32 mouse cellular contexts compared by ENCODE assay signal in genomic region chr8:45274317-45274716, GRCm38 (mm10). TPM values are rescaled to one million over a fixed set of nuclear protein-coding genes. Genes with fewer than 3 reads are reported as not detected.
DNase-seq lines count a peak whose midpoint lies in the region; ATAC-seq lines count a peak whose summit lies in the region.
"Had no signal": no experiment of that assay in that cellular context is flagged by ENCODE, and none has a peak within 500 bp of the region (broad histone marks: within the 10 kb centered on the region; RNA-seq: fewer than 3 reads in every experiment).

No protein-coding gene starts in this region.

- H3K4me3 ChIP-seq in forebrain, embryonic 15.5 days = no peak overlapping the region
- H3K4me3 ChIP-seq in forebrain, embryonic 13.5 days = no peak overlapping the region
- H3K4me3 ChIP-seq in hindbrain, embryonic 16.5 days (ENCODE audit: low read length) = no peak overlapping the region
- no peak overlapping the region for H3K4me3 ChIP-seq in hindbrain, embryonic 12.5 days
- H3K4me3 ChIP-seq: heart, embryonic 12.5 days; heart, embryonic 15.5 days; hindbrain, embryonic 10.5 days had no signal

- H3K27me3 ChIP-seq in forebrain, embryonic 15.5 days = no peaks in the 10 kb centered on the region
- H3K27me3 ChIP-seq in forebrain, embryonic 13.5 days = no peaks in the 10 kb centered on the region
- no peaks in the 10 kb centered on the region for H3K27me3 ChIP-seq in hindbrain, embryonic 16.5 days (replicated peaks; ENCODE audit: control insufficient read depth, insufficient read depth, low read length)
- no peaks in the 10 kb centered on the region for H3K27me3 ChIP-seq in hindbrain, embryonic 12.5 days
- H3K27me3 ChIP-seq: CH12.LX; heart, embryonic 12.5 days; heart, embryonic 15.5 days had no signal

- H3K4me2 ChIP-seq in forebrain, embryonic 15.5 days (replicated peaks) = no peak overlapping the region
- no peak overlapping the region for H3K4me2 ChIP-seq in forebrain, embryonic 13.5 days
- H3K4me2 ChIP-seq in hindbrain, embryonic 16.5 days (ENCODE audit: low read length) = no peak overlapping the region
- H3K4me2 ChIP-seq in hindbrain, embryonic 12.5 days (replicated peaks) = no peak overlapping the region
- H3K4me2 ChIP-seq: heart, embryonic 12.5 days; heart, embryonic 15.5 days; hindbrain, embryonic 14.5 days had no signal

- ATAC-seq in forebrain, embryonic 15.5 days (replicated peaks) = peak; percentile 57; the same call in 1 of the 2 replicates
- ATAC-seq in forebrain, embryonic 13.5 days = no peak
- peak; percentile 65; the same call in 1 of the 2 replicates for ATAC-seq in hindbrain, embryonic 16.5 days
- ATAC-seq in hindbrain, embryonic 12.5 days (ENCODE audit: low FRiP score) = no peak
- ATAC-seq: intestine, postnatal 0 days; Patski had no signal

- H3K9me3 ChIP-seq in forebrain, embryonic 15.5 days = no peaks in the 10 kb centered on the region
- H3K9me3 ChIP-seq in forebrain, embryonic 13.5 days (replicated peaks) = no peaks in the 10 kb centered on the region
- no peaks in the 10 kb centered on the region for H3K9me3 ChIP-seq in hindbrain, embryonic 16.5 days (ENCODE audit: control insufficient read depth, low read length)
- no peaks in the 10 kb centered on the region for H3K9me3 ChIP-seq in hindbrain, embryonic 12.5 days (replicated peaks)
- H3K9me3 ChIP-seq: heart, embryonic 12.5 days; heart, embryonic 15.5 days; hindbrain, embryonic 10.5 days had no signal

- H3K36me3 ChIP-seq in forebrain, embryonic 15.5 days = no peaks in the 10 kb centered on the region
- H3K36me3 ChIP-seq in forebrain, embryonic 13.5 days (ENCODE audit: poor library complexity, severe bottlenecking) = no peaks in the 10 kb centered on the region
- H3K36me3 ChIP-seq in hindbrain, embryonic 16.5 days (ENCODE audit: control insufficient read depth, insufficient read depth, low read length) = no peaks in the 10 kb centered on the region
- no peaks in the 10 kb centered on the region for H3K36me3 ChIP-seq in hindbrain, embryonic 12.5 days
- H3K36me3 ChIP-seq: G1E; heart, embryonic 12.5 days; heart, embryonic 15.5 days; hindbrain, embryonic 10.5 days had no signal

- H3K4me1 ChIP-seq in forebrain, embryonic 15.5 days = no peaks in the 10 kb centered on the region
- no peaks in the 10 kb centered on the region for H3K4me1 ChIP-seq in forebrain, embryonic 13.5 days
- no peaks in the 10 kb centered on the region for H3K4me1 ChIP-seq in hindbrain, embryonic 16.5 days (ENCODE audit: control insufficient read depth, insufficient read depth, low read depth, low read length)
- no peaks in the 10 kb centered on the region for H3K4me1 ChIP-seq in hindbrain, embryonic 12.5 days
- H3K4me1 ChIP-seq: heart, embryonic 12.5 days; heart, embryonic 15.5 days; hindbrain, embryonic 10.5 days had no signal

- H3K27ac ChIP-seq in forebrain, embryonic 15.5 days (replicated peaks) = no peak overlapping the region
- no peak overlapping the region for H3K27ac ChIP-seq in forebrain, embryonic 13.5 days
- H3K27ac ChIP-seq in hindbrain, embryonic 16.5 days (ENCODE audit: low read depth, low read length) = no peak overlapping the region
- no peak overlapping the region for H3K27ac ChIP-seq in hindbrain, embryonic 12.5 days
- H3K27ac ChIP-seq: heart, embryonic 15.5 days; hindbrain, embryonic 10.5 days; hindbrain, embryonic 14.5 days had no signal

- no peak overlapping the region for H3K9ac ChIP-seq in forebrain, embryonic 15.5 days (replicated peaks)
- no peak overlapping the region for H3K9ac ChIP-seq in forebrain, embryonic 13.5 days
- no peak overlapping the region for H3K9ac ChIP-seq in hindbrain, embryonic 16.5 days (ENCODE audit: low read depth, low read length)
- H3K9ac ChIP-seq in hindbrain, embryonic 12.5 days = no peak overlapping the region
- H3K9ac ChIP-seq: heart, embryonic 12.5 days; heart, embryonic 15.5 days; hindbrain, embryonic 14.5 days had no signal

- DNase-seq in brain, adult 2 months (ENCODE audit: low read depth, low spot score) = peak; percentile 6
- no peak for DNase-seq in ovary, postnatal 14 days (ENCODE audit: low spot score)
- DNase-seq: adrenal gland, postnatal 10 days; adrenal gland, postnatal 36 days; B cell, adult 2 months; cerebellum, adult 11-12 months; cerebellum, adult 8-10 months; cerebellum, postnatal 10 days; cerebellum, postnatal 36 days; embryo, embryonic 11 days; gastrocnemius, postnatal 25 days; heart, adult 18-20 months; heart, postnatal 10 days; heart, postnatal 36 days; kidney, adult 2 months had no signal

- 77% methylated on average over 4 of the region's 4 CpGs for WGBS in forebrain, embryonic 15.5 days
- 87% methylated on average over 4 of the region's 4 CpGs for WGBS in forebrain, embryonic 13.5 days
- WGBS in hindbrain, embryonic 16.5 days = 65% methylated on average over 4 of the region's 4 CpGs
- WGBS in hindbrain, embryonic 12.5 days = 85% methylated on average over 4 of the region's 4 CpGs

RNA-seq across cellular contexts. Expression of gene F11, which starts 12.5 kb away (rescaled TPM):
- not detected in 2 replicates for polyA plus RNA-seq in forebrain, embryonic 15.5 days (2015; fragmentation: Nextera tagmentation; extraction: Ambion mirVana)
- not detected in 2 replicates for polyA plus RNA-seq in forebrain, embryonic 13.5 days (2015; fragmentation: Nextera tagmentation; extraction: Ambion mirVana)
- polyA plus RNA-seq in hindbrain, embryonic 16.5 days (2015; fragmentation: Nextera tagmentation; extraction: Ambion mirVana) = not detected in 2 replicates
- not detected in 2 replicates for polyA plus RNA-seq in hindbrain, embryonic 12.5 days (2016; fragmentation: Nextera tagmentation; extraction: Ambion mirVana)
- polyA plus RNA-seq: cortical plate, adult 2 months; embryonic facial prominence, embryonic 11.5 days; embryonic facial prominence, embryonic 14.5 days; G1E; gonadal fat pad, adult 2 months; heart, embryonic 12.5 days; heart, embryonic 15.5 days; hindbrain, embryonic 10.5 days; hindbrain, embryonic 14.5 days; intestine, embryonic 14.5 days; intestine, postnatal 0 days; kidney, adult 2 months; Patski had no signal

RNA-seq across cellular contexts. Expression of gene Klkb1, which starts 20.3 kb away (rescaled TPM):
- polyA plus RNA-seq in forebrain, embryonic 15.5 days (2015; fragmentation: Nextera tagmentation; extraction: Ambion mirVana) = not detected in 2 replicates
- not detected in 2 replicates for polyA plus RNA-seq in forebrain, embryonic 13.5 days (2015; fragmentation: Nextera tagmentation; extraction: Ambion mirVana)
- polyA plus RNA-seq in hindbrain, embryonic 16.5 days (2015; fragmentation: Nextera tagmentation; extraction: Ambion mirVana) = 0.06 TPM in 1 of 2 replicates, not detected in the other
- polyA plus RNA-seq in hindbrain, embryonic 12.5 days (2016; fragmentation: Nextera tagmentation; extraction: Ambion mirVana) = not detected in 2 replicates
- polyA plus RNA-seq: embryonic facial prominence, embryonic 11.5 days; G1E; heart, embryonic 12.5 days; heart, embryonic 15.5 days; hindbrain, embryonic 10.5 days; hindbrain, embryonic 14.5 days; intestine, embryonic 14.5 days; intestine, postnatal 0 days; Patski had no signal

RNA-seq across cellular contexts. Expression of gene Gm45753, which starts 33.9 kb away (rescaled TPM):
- 0.11 TPM in 1 of 2 replicates, not detected in the other for polyA plus RNA-seq in forebrain, embryonic 15.5 days (2015; fragmentation: Nextera tagmentation; extraction: Ambion mirVana)
- not detected in 2 replicates for polyA plus RNA-seq in forebrain, embryonic 13.5 days (2015; fragmentation: Nextera tagmentation; extraction: Ambion mirVana)
- polyA plus RNA-seq in hindbrain, embryonic 16.5 days (2015; fragmentation: Nextera tagmentation; extraction: Ambion mirVana) = not detected in 2 replicates
- polyA plus RNA-seq in hindbrain, embryonic 12.5 days (2016; fragmentation: Nextera tagmentation; extraction: Ambion mirVana) = not detected in 2 replicates
- polyA plus RNA-seq: cortical plate, adult 2 months; embryonic facial prominence, embryonic 11.5 days; embryonic facial prominence, embryonic 14.5 days; G1E; heart, embryonic 12.5 days; heart, embryonic 15.5 days; hindbrain, embryonic 10.5 days; hindbrain, embryonic 14.5 days; intestine, embryonic 14.5 days; intestine, postnatal 0 days had no signal

RNA-seq across cellular contexts. Expression of gene Cyp4v3, which starts 58.7 kb away (rescaled TPM):
- 0.56 and 0.68 TPM in 2 replicates for polyA plus RNA-seq in forebrain, embryonic 15.5 days (2015; fragmentation: Nextera tagmentation; extraction: Ambion mirVana)
- polyA plus RNA-seq in forebrain, embryonic 13.5 days (2015; fragmentation: Nextera tagmentation; extraction: Ambion mirVana) = 0.49 and 0.72 TPM in 2 replicates
- polyA plus RNA-seq in hindbrain, embryonic 16.5 days (2015; fragmentation: Nextera tagmentation; extraction: Ambion mirVana) = 1.5 TPM in 2 replicates
- 1.2 and 1.4 TPM in 2 replicates for polyA plus RNA-seq in hindbrain, embryonic 12.5 days (2016; fragmentation: Nextera tagmentation; extraction: Ambion mirVana)
- polyA plus RNA-seq: G1E had no signal

Comparison
In these comparisons a context has a peak if more than half of its experiments do, and no peak if none do; other contexts are left out.
1. ATAC-seq: peak in forebrain, embryonic 15.5 days (single experiment) and hindbrain, embryonic 16.5 days (single experiment); none in forebrain, embryonic 13.5 days (single experiment) and hindbrain, embryonic 12.5 days (single experiment).